Mouse (Mus musculus): ENCODE data around the gene Cd59b.
"Not testable (repeated sequence)": the region's sequence is repeated elsewhere in the genome, so short reads cannot be mapped to it uniquely, and the experiment has no call there.

GRCm38 (mm10) chr2:104113563-104113962 lies 43.9 kb downstream of the Cd59b start:
- TF ChIP-seq POLR2A (IDR thresholded peaks at IDR 0.05; ENCODE audit: low read depth, low read length); CTCF (IDR thresholded peaks at IDR 0.05; ENCODE audit: extremely low read depth, insufficient read depth, insufficient read length, insufficient replicate concordance): not testable (repeated sequence)

Measured in spleen, adult 2 months (tissue).